Mouse (Mus musculus): Measurements from ENCODE around the gene 2200002J24Rik.

The 2200002J24Rik gene

GRCm38 (mm10) chr7:30698589-30698988, at the start of gene 2200002J24Rik:
TSS of gene 2200002J24Rik (plus strand) at chr7:30698926.
- DNase-seq (ENCODE audit: low read depth in 1 of 2, low spot score in 2 of 2): no peak

DNA sequence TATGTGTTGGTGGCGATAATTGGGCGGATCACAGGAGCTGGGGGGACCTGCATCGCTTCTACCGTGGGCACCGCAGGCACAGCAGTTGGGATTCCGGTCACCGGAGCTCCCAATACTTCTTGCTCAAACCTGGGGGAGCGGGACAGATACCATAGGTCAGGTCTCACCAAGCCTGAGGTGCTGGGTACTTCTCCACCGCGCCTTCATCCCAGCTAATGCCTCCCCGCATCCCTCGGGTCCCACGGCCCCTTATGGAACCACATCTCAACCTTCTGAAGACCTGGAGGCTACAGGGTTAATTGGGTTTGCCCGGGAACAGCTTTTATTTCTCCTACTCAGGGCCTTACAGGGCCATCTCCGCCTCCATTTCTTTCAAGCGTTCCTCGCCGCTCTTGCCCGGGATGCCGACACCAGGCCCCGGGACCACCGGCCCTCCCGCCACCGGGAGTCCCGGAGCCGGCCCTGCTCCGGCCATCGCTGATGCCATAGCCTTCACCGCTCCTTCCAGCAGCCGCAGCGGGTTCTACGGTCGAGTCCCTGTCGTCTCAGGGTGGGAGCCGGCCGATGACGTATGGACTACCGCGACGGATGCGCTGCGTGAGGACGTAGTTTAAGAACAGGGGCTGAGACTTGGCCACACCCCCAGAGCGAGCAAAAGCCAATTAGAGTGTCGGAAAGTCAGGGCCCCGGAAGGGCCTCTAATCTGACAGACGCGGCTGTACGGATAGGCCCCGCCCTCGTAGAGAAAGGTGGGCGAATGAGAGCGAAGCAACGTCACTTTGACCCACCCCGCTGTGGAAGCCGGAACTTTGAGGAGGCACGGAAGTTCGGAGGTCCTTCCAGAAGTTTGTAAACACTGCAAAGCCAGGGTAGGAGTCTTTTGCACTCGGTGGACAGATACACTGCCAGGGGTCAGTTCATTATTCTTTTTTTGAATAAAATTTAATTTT, 48.9 kb upstream of the 2200002J24Rik start, which contains the start of gene Rbm42:
Gene Rbm42, minus strand, starts transcription at position 727 of the 950 bp plus-strand sequence.
- peak; percentile 97 for DNase-seq (ENCODE audit: low read depth in 1 of 2, low spot score in 2 of 2)

DNA sequence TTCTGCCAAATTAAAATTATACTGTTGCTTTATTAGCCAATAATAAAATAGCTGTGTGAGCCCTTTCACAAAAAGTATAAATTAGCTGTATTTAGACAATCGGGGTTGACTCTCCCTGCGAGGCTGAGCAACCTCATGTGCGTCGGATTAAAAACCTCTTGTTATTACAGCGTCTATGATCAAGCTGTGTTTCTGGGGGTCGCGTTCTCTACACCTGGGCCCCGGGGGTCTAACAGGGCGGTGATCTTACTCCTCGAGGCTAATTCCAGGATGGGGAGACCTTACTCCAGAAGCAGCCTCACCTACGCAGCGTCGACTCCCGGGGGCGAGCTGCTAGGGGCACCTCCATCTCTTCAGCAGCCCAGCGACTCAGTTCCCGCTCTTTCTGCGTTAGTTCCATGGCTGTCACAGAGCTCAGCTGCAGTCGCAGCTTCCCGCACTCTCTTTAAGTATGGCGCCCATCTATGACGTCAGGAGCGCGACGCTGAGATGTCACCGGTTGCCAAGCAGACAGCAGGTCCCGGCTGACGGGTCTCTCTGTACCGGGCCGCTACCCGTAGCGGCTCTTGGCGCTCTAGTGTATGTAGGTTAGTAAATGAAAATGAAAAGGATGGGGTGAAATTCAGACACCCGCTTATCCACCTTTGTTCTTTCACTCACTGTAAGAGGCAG, 34.1 kb upstream of the 2200002J24Rik start, which contains the start of gene Haus5:
Gene Haus5, minus strand, starts transcription at position 466 of the 672 bp plus-strand sequence.
- peak; percentile 77 to 86 for DNase-seq (ENCODE audit: low read depth in 1 of 2, low spot score in 2 of 2)

- no peak for DNase-seq (ENCODE audit: low read depth in 1 of 2, low spot score in 2 of 2)
Observed at GRCm38 (mm10) chr7:30665321-30665720, 33.4 kb upstream of the 2200002J24Rik start.

- DNase-seq (ENCODE audit: low read depth in 1 of 2, low spot score in 2 of 2): no peak
Observed at GRCm38 (mm10) chr7:30669229-30669628, 29.5 kb upstream of the 2200002J24Rik start.

GRCm38 (mm10) chr7:30671480-30671879, 27.2 kb upstream of the 2200002J24Rik start, which contains the start of gene Pmis2:
TSS of gene Pmis2 (minus strand) at chr7:30671605.
- no peak for DNase-seq (ENCODE audit: low read depth in 1 of 2, low spot score in 2 of 2)

DNA sequence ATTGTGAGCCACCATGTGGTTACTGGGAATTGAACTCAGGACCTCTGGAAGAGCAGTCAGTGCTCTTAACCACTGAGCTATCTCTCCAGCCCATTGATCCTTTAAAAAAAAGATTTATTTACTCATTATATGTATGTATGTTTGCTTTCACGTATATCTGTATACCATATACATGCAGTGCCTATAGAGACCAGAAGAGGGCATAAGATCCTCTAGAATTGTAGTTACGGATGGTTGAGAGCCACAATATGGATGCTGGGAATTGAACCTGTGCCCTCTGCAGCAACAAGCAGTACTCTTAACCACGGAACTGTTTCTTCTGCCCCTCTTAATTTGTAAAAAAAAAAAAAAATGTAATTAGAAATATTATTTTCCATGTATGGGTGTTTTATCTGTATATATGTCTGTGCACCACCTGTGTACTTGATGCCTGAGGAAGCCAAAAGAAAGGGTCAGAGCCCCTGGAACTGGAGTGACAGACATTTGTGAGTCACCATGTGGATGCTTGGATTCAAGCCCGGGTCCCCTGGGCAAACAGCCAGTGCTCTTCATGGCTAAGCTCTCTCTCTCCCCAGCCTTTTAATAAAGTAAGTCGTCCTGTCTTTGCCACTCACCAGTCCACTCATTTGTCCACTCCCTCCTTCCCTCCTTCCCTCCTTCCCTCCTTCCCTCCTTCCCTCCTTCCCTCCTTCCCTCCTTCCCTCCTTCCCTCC, 20.3 kb upstream of the 2200002J24Rik start:
- no peak for DNase-seq (ENCODE audit: low read depth in 1 of 2, low spot score in 2 of 2)

DNA sequence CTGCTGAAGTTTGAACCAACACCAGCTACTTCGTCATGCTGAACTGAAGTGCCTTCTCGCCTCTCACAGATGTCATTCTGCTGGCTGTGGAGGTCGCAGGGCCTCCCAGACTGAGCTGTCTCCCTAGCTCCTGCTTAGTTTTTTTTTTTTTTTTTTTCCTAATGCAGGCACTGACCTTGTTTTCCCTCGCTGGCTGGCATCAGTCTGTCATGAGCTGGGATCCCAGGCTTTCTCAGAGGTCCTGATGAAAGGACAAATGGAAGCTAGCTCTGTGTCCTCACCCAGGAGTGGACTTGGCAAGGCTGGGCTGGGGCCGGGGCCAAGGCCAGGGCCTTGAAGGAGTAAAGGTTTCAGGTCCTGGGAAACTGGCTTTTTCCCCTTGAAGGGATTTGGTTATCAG, 16.8 kb upstream of the 2200002J24Rik start:
- no peak for DNase-seq (ENCODE audit: low read depth in 1 of 2, low spot score in 2 of 2)

GRCm38 (mm10) chr7:30683425-30683824, 15.3 kb upstream of the 2200002J24Rik start:
- DNase-seq (ENCODE audit: low read depth in 1 of 2, low spot score in 2 of 2): no peak

DNA sequence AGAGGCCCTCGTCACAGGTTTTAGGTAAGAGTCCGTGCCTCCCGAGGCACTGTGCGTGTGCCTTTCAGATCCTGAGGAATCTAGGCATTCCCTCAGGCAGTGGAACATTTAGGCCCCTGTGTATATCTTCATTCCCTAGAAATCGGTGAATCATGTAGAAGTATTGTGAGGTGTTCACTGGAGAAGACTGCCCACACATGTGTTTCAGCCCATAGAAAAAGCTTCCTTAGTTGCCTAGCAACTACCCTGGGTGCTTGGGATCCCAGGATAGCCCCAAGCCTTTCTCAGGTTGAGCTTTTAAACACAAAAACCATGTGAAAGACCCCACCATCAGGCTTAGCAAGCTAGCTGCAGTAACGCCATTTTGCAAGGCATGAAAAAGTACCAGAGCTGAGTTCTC, 10.4 kb upstream of the 2200002J24Rik start:
- no peak for DNase-seq (ENCODE audit: low read depth in 1 of 2, low spot score in 2 of 2)

DNA sequence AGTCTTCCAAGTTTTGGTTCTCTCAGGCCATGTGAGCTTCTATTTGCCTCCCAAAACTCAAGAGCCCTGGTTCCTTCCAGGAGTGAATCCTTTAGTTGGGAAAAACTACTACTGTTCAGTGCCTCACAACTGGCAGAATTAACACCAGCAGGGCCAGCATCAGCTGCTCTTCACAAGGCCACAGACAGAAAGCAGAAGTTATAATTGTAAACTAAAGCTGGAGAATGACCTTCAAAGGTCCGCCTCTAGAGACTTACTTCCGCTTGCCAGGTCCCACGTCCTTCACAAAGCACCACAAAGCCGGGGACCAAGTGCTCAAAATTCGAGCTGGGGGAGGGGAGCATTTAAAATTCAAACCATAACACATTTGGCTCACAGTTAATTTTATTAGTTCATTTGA, 625 bp upstream of the 2200002J24Rik start:
- DNase-seq (ENCODE audit: low read depth in 1 of 2, low spot score in 2 of 2): peak in 1 of 2 experiments; percentile 39

GRCm38 (mm10) chr7:30706214-30706882, 7.6 kb downstream of the 2200002J24Rik start:
- no peak for DNase-seq (ENCODE audit: low read depth in 1 of 2, low spot score in 2 of 2)

GRCm38 (mm10) chr7:30707441-30707840, 8.7 kb downstream of the 2200002J24Rik start:
- no peak for DNase-seq (ENCODE audit: low read depth in 1 of 2, low spot score in 2 of 2)

- DNase-seq (ENCODE audit: low read depth in 1 of 2, low spot score in 2 of 2): no peak
Observed at GRCm38 (mm10) chr7:30711942-30712341, 13.2 kb downstream of the 2200002J24Rik start, which contains the start of gene Atp4a. TSS of gene Atp4a (plus strand) at chr7:30712209.

DNA sequence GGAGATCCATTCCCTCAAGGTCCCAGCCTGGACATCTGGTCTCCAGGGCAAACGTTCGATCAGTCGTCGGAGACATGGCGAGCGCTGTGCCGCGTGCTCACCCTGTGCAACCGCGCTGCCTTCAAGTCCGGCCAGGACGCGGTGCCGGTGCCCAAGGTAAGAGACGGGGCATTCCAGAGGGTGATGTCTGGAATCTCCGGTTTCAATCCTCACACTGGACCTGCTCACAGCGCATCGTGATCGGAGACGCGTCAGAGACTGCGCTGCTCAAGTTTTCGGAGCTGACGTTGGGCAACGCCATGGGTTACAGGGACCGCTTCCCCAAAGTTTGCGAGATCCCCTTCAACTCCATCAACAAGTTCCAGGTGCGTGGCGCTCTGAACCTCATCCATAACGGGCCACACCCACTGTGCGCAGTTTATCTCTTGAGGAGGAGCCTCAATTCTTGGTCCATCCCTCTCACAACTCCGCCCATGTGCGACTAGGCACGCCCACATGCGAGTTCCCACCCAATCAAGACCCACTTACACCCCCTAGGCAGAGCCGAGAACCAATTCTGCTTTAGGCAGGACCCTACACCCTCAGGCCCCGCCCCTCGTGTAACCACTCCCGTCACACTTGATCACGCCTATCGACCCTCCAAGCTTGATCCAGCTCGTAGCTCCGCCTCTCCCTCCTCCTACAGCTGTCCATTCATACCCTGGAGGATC, 18.4 kb downstream of the 2200002J24Rik start:
- peak; percentile 22 to 39 for DNase-seq (ENCODE audit: low read depth in 1 of 2, low spot score in 2 of 2)

GRCm38 (mm10) chr7:30717716-30718046, 19.0 kb downstream of the 2200002J24Rik start:
- DNase-seq (ENCODE audit: low read depth in 1 of 2, low spot score in 2 of 2): no peak

DNA sequence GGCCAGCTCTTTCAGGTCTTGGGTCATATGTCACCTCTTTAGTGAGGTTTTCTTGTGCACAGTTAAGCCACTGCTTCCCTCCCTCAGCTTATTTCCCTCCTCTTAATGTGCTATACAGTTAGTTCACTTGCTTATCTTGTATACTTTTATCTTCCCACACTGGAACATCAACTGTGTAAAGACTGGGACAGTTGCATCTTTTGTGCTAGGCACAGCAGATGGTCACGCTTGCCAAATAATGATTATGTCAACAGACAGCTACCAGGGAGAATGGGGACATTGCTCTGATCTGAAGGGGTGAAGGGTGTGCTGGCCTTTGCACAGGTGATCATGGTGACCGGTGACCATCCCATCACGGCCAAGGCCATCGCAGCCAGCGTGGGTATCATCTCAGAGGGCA, 20.9 kb downstream of the 2200002J24Rik start:
- DNase-seq (ENCODE audit: low read depth in 1 of 2, low spot score in 2 of 2): no peak

GRCm38 (mm10) chr7:30721286-30721685, 22.6 kb downstream of the 2200002J24Rik start:
- DNase-seq (ENCODE audit: low read depth in 1 of 2, low spot score in 2 of 2): no peak

DNA sequence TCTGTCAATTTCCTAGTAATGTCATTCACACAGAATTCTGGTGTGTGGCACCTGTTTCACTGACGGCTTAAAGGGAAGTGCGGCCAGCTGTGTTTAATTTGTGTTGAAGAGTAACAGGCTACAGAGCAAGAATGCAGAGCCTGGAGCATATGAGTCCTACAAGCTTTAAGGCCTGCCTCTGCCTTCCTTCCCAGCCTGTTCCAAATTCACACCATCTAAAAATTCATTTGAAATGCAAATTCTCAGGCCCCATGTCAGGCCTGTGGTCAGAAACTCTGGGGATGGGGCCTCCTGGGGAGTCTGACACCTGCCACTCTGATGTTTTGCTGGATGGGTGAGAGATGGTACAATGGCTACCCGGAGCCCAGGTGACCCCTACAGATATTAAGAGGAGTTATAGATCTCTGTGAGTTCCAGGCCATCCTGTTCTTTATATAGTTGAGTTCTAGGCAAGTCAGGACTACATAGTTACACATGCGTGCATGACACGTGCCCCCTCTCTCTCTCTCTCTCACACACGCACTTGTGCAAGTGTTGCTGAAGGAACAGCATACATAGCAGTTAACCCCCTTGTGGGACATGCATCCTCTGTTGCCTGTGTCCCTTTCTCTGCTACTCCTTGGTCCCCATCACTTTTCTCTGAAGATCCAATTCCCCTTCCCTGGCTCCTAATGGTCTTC, 24.7 kb downstream of the 2200002J24Rik start:
- DNase-seq (ENCODE audit: low read depth in 1 of 2, low spot score in 2 of 2): no peak
